Mouse (Mus musculus) hematopoietic stem cell, adult 5-6 weeks (primary cell): ENCODE results near the gene Adck2. TPM values are rescaled to one million over a fixed set of nuclear protein-coding genes. Genes with fewer than 3 reads are reported as not detected.
A peak's percentile ranks its signal among the peaks of the same experiment; 100 is the strongest.

Experiments used
- ATAC-seq, 2 experiments: fragments of 125-278 bp in 1 of 2; replicated peaks in 1 of 2; 2 replicates each; pipeline ENCODE4 v1.8.0; 2016 to 2017; ENCODE audit warnings: inconsistent platforms in 2 of 2, mild to moderate bottlenecking in 2 of 2, moderate number of reproducible peaks in 2 of 2, low read depth in 1 of 2, moderate TSS enrichment in 1 of 2; ENCODE audit not compliant: low FRiP score in 2 of 2, poor library complexity in 2 of 2, severe bottlenecking in 2 of 2, insufficient read depth in 1 of 2, low TSS enrichment in 1 of 2
- total RNA-seq: library from RNA; stranded (forward); fragments of 172-1452, 232-1000 nt; gene quantifications from 2 replicates; pipeline ENCODE4 v1.2.3, GENCODE M21; 2017

The Adck2 gene
- total RNA-seq, 1 experiment from 2014 or later = 24.0 TPM

GRCm38 (mm10) chr6:39554888-39555647 is 18.6 kb upstream of the Adck2 start:
- ATAC-seq = no peak

GRCm38 (mm10) chr6:39555648-39555945 is 18.1 kb upstream of the Adck2 start:
- no peak for ATAC-seq

GRCm38 (mm10) chr6:39556900-39557659 is 16.6 kb upstream of the Adck2 start:
- peak; percentile 33 to 47; a peak in 2 of 4 replicates for ATAC-seq

- ATAC-seq = peak; percentile 18 to 33; a peak in 2 of 4 replicates
These were observed 15.9 kb upstream of the Adck2 start, which contains the start of gene Dennd2a for GRCm38 (mm10) chr6:39557723-39558261. Dennd2a (minus strand) TSS chr6:39557867.

GRCm38 (mm10) chr6:39559276-39559939 is 14.3 kb upstream of the Adck2 start:
- no peak for ATAC-seq

GRCm38 (mm10) chr6:39562166-39563015 is 11.3 kb upstream of the Adck2 start:
- peak; percentile 91 to 92 for ATAC-seq

GRCm38 (mm10) chr6:39567528-39567927 is 6.1 kb upstream of the Adck2 start:
- peak; percentile 43 to 61; a peak in 3 of 4 replicates for ATAC-seq

- no peak for ATAC-seq
These were observed 3.2 kb upstream of the Adck2 start for GRCm38 (mm10) chr6:39570426-39570825.

GRCm38 (mm10) chr6:39574555-39574869 is 839 bp downstream of the Adck2 start:
- ATAC-seq = no peak

GRCm38 (mm10) chr6:39574951-39575350 is 1.3 kb downstream of the Adck2 start:
- no peak for ATAC-seq

GRCm38 (mm10) chr6:39579552-39579951 is 5.9 kb downstream of the Adck2 start:
- no peak for ATAC-seq

- no peak for ATAC-seq
These were observed 6.9 kb downstream of the Adck2 start for GRCm38 (mm10) chr6:39580558-39580957.

GRCm38 (mm10) chr6:39581087-39581784 is 7.6 kb downstream of the Adck2 start:
- no peak for ATAC-seq

GRCm38 (mm10) chr6:39585517-39585916 is 11.8 kb downstream of the Adck2 start, which contains the start of gene Gm42420:
Gm42420 (plus strand) TSS chr6:39585753.
- ATAC-seq = no peak

- ATAC-seq = no peak
These were observed 17.8 kb downstream of the Adck2 start for GRCm38 (mm10) chr6:39591481-39591880.

- peak; percentile 99 for ATAC-seq
These were observed 18.9 kb downstream of the Adck2 start, which contains the start of gene Ndufb2 for GRCm38 (mm10) chr6:39592401-39593214. Ndufb2 (plus strand) TSS chr6:39592574.
